Mouse (Mus musculus): ENCODE data around the gene Fzd9. TPM values are rescaled to one million over a fixed set of nuclear protein-coding genes. Genes with fewer than 3 reads are reported as not detected.

Fzd9 gene
- total RNA-seq (2021) (1 to 10 TPM in 1 of 2 experiments, under 1 TPM in 1; 0.78 to 1.3 TPM), polyA plus RNA-seq (2012; rRNA removed) (1.8 TPM in 2 replicates)
- long read RNA-seq, partial matches to known transcripts: 0 of 2 reads
- long read RNA-seq, other reads (novel, unspliced or antisense): 0 of 2 reads

DNA sequence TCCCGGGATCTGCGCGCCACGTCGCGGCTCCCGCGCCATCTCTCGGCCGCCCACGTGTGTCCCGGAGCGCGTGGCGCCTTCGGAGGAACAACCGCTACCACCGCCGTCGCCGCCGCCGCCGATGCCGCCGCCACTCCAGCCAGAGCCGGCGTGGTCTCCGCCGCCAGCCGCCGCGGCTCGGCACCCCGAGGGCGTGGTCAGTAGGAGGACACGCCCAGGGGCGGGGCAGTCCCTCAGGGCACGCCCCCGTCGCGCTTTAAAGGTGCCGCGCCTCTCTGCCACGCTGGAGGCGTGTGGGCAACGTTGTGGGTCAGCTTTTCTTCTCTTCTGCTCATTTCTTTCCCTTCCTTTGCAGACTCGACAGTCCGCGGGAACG is at the start of gene Fzd9:
Gene Fzd9 (minus strand): TSS at position 152 of the 376 bp plus-strand sequence.
- no peak for TF ChIP-seq POLR2A (IDR thresholded peaks at IDR 0.05; ENCODE audit: insufficient read depth, low read depth, low read length)
- no peak for TF ChIP-seq CTCF (IDR thresholded peaks at IDR 0.05)
- no peak for TF ChIP-seq EP300 (IDR thresholded peaks at IDR 0.05; ENCODE audit: insufficient read depth, low read depth, low read length)
- 1% methylated on average over 51 of the region's 51 CpGs for WGBS
- Histone ChIP-seq H3K27ac (no peak within 1 kb of the TSS), H3K4me1 (ENCODE audit: control insufficient read depth, insufficient read depth, low read length) (peaks cover 1% of the 10 kb centered on the region), H3K9ac (ENCODE audit: low read depth, low read length) (peak within 1 kb of the TSS; percentile 54), H3K4me3 (peak within 1 kb of the TSS; percentile 47), H3K79me2 (replicated peaks; ENCODE audit: control insufficient read depth, insufficient read depth, low read length) (no peaks in the 10 kb centered on the region), H3K27me3 (ENCODE audit: control insufficient read depth, insufficient read depth, low read length) (no peaks in the 10 kb centered on the region), H3K36me3 (ENCODE audit: control insufficient read depth, insufficient read depth, low read length) (no peaks in the 10 kb centered on the region)
- intact Hi-C loops (cut with DNase I): no loop called here
- DNase-seq: peak; percentile 85 to 90

DNA sequence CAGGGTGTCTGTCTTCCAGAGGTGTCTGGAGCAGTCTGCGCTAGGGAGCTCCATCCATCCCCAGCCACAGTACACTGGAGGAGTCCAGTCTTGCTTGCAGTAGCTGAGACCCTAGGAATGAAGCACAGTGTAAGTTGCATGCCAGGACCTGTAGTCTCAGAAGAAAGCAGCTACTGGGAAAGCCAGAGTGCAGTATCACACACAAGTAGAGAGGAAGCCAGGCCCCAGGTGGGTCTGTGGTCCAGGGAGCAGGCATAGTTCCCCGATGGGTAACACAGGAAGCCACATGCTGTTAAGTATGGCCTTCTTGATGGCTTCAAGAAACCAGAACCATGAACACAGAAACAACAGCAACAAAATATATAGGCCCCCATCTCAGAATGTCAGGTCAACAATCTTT is 41.0 kb upstream of the Fzd9 start:
- no peak for DNase-seq
- intact Hi-C loops (cut with DNase I): no loop called here
- WGBS: 90% methylated on average over 2 of the region's 2 CpGs
- Histone ChIP-seq H3K27ac (no peak overlapping the region), H3K4me1 (ENCODE audit: control insufficient read depth, insufficient read depth, low read length) (no peaks in the 10 kb centered on the region), H3K27me3 (ENCODE audit: control insufficient read depth, insufficient read depth, low read length) (no peaks in the 10 kb centered on the region), H3K79me2 (replicated peaks; ENCODE audit: control insufficient read depth, insufficient read depth, low read length) (no peaks in the 10 kb centered on the region), H3K36me3 (ENCODE audit: control insufficient read depth, insufficient read depth, low read length) (no peaks in the 10 kb centered on the region), H3K4me3 (no peak overlapping the region), H3K9ac (ENCODE audit: low read depth, low read length) (no peak overlapping the region)
- TF ChIP-seq POLR2A (IDR thresholded peaks at IDR 0.05; ENCODE audit: insufficient read depth, low read depth, low read length) (no peak), EP300 (IDR thresholded peaks at IDR 0.05; ENCODE audit: insufficient read depth, low read depth, low read length) (no peak), CTCF (IDR thresholded peaks at IDR 0.05) (no peak)

DNA sequence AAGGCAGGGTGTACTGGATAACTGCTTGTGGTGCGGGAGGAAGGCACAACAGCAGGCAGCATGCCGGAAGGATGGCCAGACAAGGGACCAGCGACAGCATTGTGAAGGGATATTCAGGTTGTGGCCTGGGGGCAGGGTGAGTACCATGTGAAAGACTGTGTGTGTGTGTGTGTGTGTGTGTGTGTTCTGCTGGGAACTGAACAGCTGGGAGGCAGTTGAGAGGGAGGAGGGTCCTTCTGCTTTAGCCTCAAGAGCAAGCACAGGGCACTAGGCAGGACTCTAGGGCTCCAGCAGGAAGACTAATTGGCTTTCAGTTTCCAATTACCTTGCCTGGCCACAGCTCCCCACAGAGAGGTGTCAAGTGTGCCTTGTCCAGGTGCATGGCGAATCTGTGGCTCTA is 40.2 kb upstream of the Fzd9 start:
- Histone ChIP-seq H3K27me3 (ENCODE audit: control insufficient read depth, insufficient read depth, low read length) (no peaks in the 10 kb centered on the region), H3K9ac (ENCODE audit: low read depth, low read length) (no peak overlapping the region), H3K79me2 (replicated peaks; ENCODE audit: control insufficient read depth, insufficient read depth, low read length) (no peaks in the 10 kb centered on the region), H3K4me3 (no peak overlapping the region), H3K4me1 (ENCODE audit: control insufficient read depth, insufficient read depth, low read length) (no peaks in the 10 kb centered on the region), H3K36me3 (ENCODE audit: control insufficient read depth, insufficient read depth, low read length) (no peaks in the 10 kb centered on the region), H3K27ac (no peak overlapping the region)
- TF ChIP-seq CTCF (IDR thresholded peaks at IDR 0.05): no peak
- TF ChIP-seq EP300 (IDR thresholded peaks at IDR 0.05; ENCODE audit: insufficient read depth, low read depth, low read length): no peak
- no peak for TF ChIP-seq POLR2A (IDR thresholded peaks at IDR 0.05; ENCODE audit: insufficient read depth, low read depth, low read length)
- 71% methylated on average over 4 of the region's 4 CpGs for WGBS
- intact Hi-C loops (cut with DNase I): no loop called here
- no peak for DNase-seq

DNA sequence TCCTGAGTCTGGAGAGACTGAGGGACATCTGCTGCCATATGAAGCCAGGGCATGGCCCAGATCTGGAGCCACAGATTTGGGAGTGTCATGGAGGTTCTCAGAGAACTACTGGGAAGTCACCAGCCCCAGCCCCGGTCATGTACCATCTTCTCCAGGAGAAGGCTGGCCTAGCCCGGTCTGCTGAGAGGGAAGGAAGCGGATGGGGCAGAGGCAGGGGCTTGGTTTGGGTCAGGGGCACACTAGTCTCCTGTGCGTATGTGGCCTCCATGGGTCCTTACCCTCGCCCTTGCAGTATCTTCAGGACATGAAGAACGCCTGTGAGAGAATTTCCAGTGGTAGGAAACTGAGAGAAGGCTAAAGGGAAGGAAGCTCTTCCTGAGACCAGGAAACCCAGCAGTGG is 39.7 kb upstream of the Fzd9 start:
- no peak overlapping the region for H3K9ac ChIP-seq (ENCODE audit: low read depth, low read length)
- TF ChIP-seq POLR2A (IDR thresholded peaks at IDR 0.05; ENCODE audit: insufficient read depth, low read depth, low read length) (no peak), EP300 (IDR thresholded peaks at IDR 0.05; ENCODE audit: insufficient read depth, low read depth, low read length) (no peak), CTCF (IDR thresholded peaks at IDR 0.05) (no peak)
- H3K4me1 ChIP-seq (ENCODE audit: control insufficient read depth, insufficient read depth, low read length): no peaks in the 10 kb centered on the region
- no peak overlapping the region for H3K27ac ChIP-seq
- 75% methylated on average over 6 of the region's 6 CpGs for WGBS
- intact Hi-C loops (cut with DNase I): no loop called here
- DNase-seq: no peak
- no peaks in the 10 kb centered on the region for H3K27me3 ChIP-seq (ENCODE audit: control insufficient read depth, insufficient read depth, low read length)
- H3K4me3 ChIP-seq: no peak overlapping the region
- no peaks in the 10 kb centered on the region for H3K79me2 ChIP-seq (replicated peaks; ENCODE audit: control insufficient read depth, insufficient read depth, low read length)
- H3K36me3 ChIP-seq (ENCODE audit: control insufficient read depth, insufficient read depth, low read length): no peaks in the 10 kb centered on the region

DNA sequence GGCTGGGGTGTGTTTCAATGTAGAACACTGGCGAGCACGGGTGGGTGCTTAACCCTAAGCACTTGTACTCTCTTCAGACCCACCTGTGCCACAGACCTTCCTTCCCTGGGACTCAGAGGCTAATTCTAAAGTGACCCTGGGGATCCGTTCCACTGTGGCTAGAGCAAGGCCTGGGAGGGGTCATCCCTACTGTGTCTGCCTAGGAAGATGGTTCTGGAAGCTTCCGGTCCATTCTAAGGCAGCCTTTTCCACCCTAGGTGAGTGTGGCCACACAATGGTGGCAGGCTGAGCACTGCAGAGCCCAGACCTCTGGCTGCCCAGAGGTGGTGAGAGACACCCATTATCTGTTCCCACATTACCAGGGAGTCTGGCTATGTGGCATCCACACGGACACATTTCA is 35.9 kb upstream of the Fzd9 start:
- Histone ChIP-seq H3K4me3 (no peak overlapping the region), H3K79me2 (replicated peaks; ENCODE audit: control insufficient read depth, insufficient read depth, low read length) (no peaks in the 10 kb centered on the region), H3K9ac (ENCODE audit: low read depth, low read length) (no peak overlapping the region), H3K36me3 (ENCODE audit: control insufficient read depth, insufficient read depth, low read length) (no peaks in the 10 kb centered on the region), H3K27me3 (ENCODE audit: control insufficient read depth, insufficient read depth, low read length) (no peaks in the 10 kb centered on the region), H3K4me1 (ENCODE audit: control insufficient read depth, insufficient read depth, low read length) (no peaks in the 10 kb centered on the region), H3K27ac (no peak overlapping the region)
- no peak for TF ChIP-seq POLR2A (IDR thresholded peaks at IDR 0.05; ENCODE audit: insufficient read depth, low read depth, low read length)
- TF ChIP-seq EP300 (IDR thresholded peaks at IDR 0.05; ENCODE audit: insufficient read depth, low read depth, low read length): no peak
- TF ChIP-seq CTCF (IDR thresholded peaks at IDR 0.05): no peak
- 64% methylated on average over 5 of the region's 5 CpGs for WGBS
- DNase-seq: no peak
- intact Hi-C loops (cut with DNase I): loop anchor here (1.0 kb wide), 2 partner anchors 51 to 169 kb away; no protein-coding TSS in a partner anchor

DNA sequence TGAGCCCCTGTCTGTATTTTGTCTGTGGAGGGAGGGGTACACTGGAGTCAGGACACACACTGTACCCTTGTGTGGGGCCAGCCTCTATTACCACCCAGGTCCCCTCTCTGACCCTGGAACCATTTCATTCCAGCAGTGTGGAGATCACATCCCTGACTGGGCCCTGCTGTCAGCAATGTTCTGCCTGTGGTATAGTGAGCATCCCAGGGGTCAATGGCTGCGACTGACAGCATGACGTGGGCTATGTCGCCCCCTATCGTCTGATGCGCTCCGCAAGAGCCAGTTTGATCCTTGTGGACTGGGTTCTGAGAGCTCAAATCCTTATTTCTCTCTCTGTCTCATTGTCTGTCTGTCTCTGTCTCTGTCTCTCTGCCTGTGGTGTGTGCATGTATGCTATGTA is 35.2 kb upstream of the Fzd9 start:
- Histone ChIP-seq H3K79me2 (replicated peaks; ENCODE audit: control insufficient read depth, insufficient read depth, low read length) (no peaks in the 10 kb centered on the region), H3K4me1 (ENCODE audit: control insufficient read depth, insufficient read depth, low read length) (no peaks in the 10 kb centered on the region), H3K27ac (no peak overlapping the region), H3K36me3 (ENCODE audit: control insufficient read depth, insufficient read depth, low read length) (no peaks in the 10 kb centered on the region), H3K27me3 (ENCODE audit: control insufficient read depth, insufficient read depth, low read length) (no peaks in the 10 kb centered on the region), H3K9ac (ENCODE audit: low read depth, low read length) (no peak overlapping the region), H3K4me3 (no peak overlapping the region)
- DNase-seq: peak; percentile 71 to 82
- TF ChIP-seq EP300 (IDR thresholded peaks at IDR 0.05; ENCODE audit: insufficient read depth, low read depth, low read length) (peak; percentile 89; the same call in 1 of the 2 replicates), POLR2A (IDR thresholded peaks at IDR 0.05; ENCODE audit: insufficient read depth, low read depth, low read length) (no peak), CTCF (IDR thresholded peaks at IDR 0.05) (peak; percentile 94)
- intact Hi-C loops (cut with DNase I): loop anchor here (1.0 kb wide), 2 partner anchors 50 to 168 kb away; no protein-coding TSS in a partner anchor
- under 1% methylated on average over 6 of the region's 6 CpGs for WGBS
